Comparison of ENCODE assay signal across 20 mouse cellular contexts in genomic region chr16:87656771-87657170, GRCm38 (mm10).
"Had no signal": no experiment of that assay in that cellular context is flagged by ENCODE, and none has a peak within 500 bp of the region (broad histone marks: within the 10 kb centered on the region; RNA-seq: fewer than 3 reads in every experiment).

No protein-coding gene starts in this region.

- H3K9me3 ChIP-seq: heart, embryonic 13.5 days; heart, embryonic 15.5 days; hindbrain, embryonic 13.5 days; hindbrain, embryonic 15.5 days; intestine, embryonic 15.5 days; limb, embryonic 10.5 days; limb, embryonic 12.5 days had no signal

- H3K36me3 ChIP-seq: heart, embryonic 13.5 days; heart, embryonic 15.5 days; hindbrain, embryonic 13.5 days; hindbrain, embryonic 15.5 days; intestine, embryonic 15.5 days; limb, embryonic 10.5 days; limb, embryonic 12.5 days had no signal

- H3K27me3 ChIP-seq: heart, embryonic 13.5 days; heart, embryonic 15.5 days; hindbrain, embryonic 13.5 days; hindbrain, embryonic 15.5 days; intestine, embryonic 15.5 days; limb, embryonic 12.5 days had no signal

- H3K4me1 ChIP-seq: heart, embryonic 15.5 days; hindbrain, embryonic 13.5 days; hindbrain, embryonic 15.5 days; intestine, embryonic 15.5 days had no signal

- DNase-seq: gastrocnemius, postnatal 14 days; gastrocnemius, postnatal 36 days; heart, adult 18-20 months; heart, postnatal 14 days; heart, postnatal 36 days; kidney, adult 18-20 months; kidney, adult 8-10 months; kidney, postnatal 10 days; kidney, postnatal 25 days; kidney, postnatal 4 days; liver had no signal

- H3K4me3 ChIP-seq: heart, embryonic 13.5 days; heart, embryonic 15.5 days; hindbrain, embryonic 13.5 days; hindbrain, embryonic 15.5 days; intestine, embryonic 15.5 days; layer of hippocampus, adult 2 months; left cerebral cortex, adult 2 months; limb, embryonic 10.5 days; limb, embryonic 12.5 days had no signal

- H3K27ac ChIP-seq: heart, embryonic 13.5 days; heart, embryonic 15.5 days; hindbrain, embryonic 13.5 days; hindbrain, embryonic 15.5 days; intestine, embryonic 15.5 days; layer of hippocampus, adult 2 months; left cerebral cortex, adult 2 months; limb, embryonic 10.5 days; limb, embryonic 12.5 days had no signal
